Mouse (Mus musculus): Measurements from ENCODE around the gene Calm2. TPM values are rescaled to one million over a fixed set of nuclear protein-coding genes. Genes with fewer than 3 reads are reported as not detected.
A peak's percentile ranks its signal among the peaks of the same experiment; 100 is the strongest.

Calm2 gene
- total RNA-seq (2012; rRNA removed), result 208 and 253 TPM in 2 replicates
- 100 to 1,000 TPM; 126 to 321 TPM for polyA plus RNA-seq (2012; ENCODE audit: insufficient read depth in 1 of 2, insufficient read length in 2 of 2, low read depth in 1 of 2, low replicate concordance in 2 of 2, missing spikeins in 1 of 2)

DNA sequence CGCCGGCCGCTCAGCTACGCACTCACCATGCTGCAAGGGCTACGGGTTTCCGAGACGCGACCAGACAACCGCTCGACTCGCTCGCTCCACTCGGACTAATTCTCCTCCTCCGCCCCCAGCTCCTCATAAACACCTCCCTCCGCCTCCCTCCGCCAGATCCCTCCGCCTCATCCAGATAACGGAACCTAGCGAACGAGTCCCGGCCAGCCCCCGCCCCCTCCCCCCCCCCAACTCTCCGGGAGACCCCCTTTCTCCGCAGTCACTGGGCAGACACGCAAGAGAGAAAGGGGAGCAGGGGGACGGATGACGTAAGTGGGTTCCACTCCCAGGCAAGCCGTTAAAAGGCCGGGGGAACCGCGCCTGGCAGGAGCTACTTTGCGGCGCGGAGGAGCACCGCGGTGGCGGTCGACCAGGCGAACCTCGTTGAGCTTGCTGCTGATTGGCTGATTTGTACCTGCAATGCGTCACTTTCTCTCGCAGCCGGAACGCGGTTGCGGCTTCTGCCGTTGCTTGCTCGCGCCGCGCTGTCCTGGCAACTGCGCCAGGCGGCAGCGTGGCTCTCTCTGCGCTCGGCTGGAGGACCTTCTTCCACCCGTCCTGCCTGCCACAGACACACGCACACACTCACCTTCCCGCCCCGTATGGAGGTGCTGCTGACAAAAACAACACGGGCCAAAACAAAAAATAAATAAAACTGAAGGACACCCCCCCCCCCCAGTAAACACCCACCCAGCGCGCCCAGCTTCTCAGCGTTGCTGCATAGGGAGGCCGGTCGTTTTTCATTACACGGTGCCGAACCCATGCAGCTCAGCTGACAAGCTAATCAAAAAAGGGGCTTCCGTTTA lies at the start of gene Calm2:
TSS of gene Calm2 (minus strand) at position 169 of the 845 bp plus-strand sequence.
- Histone ChIP-seq H3K79me2 (ENCODE audit: control insufficient read depth, insufficient read depth, low read length, poor library complexity) (peaks cover 36% of the 10 kb centered on the region), H3K36me3 (ENCODE audit: control insufficient read depth in 1 of 2, insufficient read depth in 2 of 2, low read length in 2 of 2) (peaks cover 12 to 37% of the 10 kb centered on the region in 2 experiments), H3K4me1 (ENCODE audit: control insufficient read depth in 1 of 2, insufficient read depth in 2 of 2, low read length in 2 of 2) (peaks cover 15 to 31% of the 10 kb centered on the region in 2 experiments), H3K27ac (ENCODE audit: control insufficient read depth, low read depth, low read length) (peak within 1 kb of the TSS; percentile 85), H3K4me3 (ENCODE audit: control insufficient read depth in 1 of 2, insufficient read depth in 1 of 2, low read depth in 2 of 2, low read length in 2 of 2) (peak within 1 kb of the TSS; percentile 70 to 79), H3K9me3 (replicated peaks; ENCODE audit: insufficient read depth, low read length) (no peaks in the 10 kb centered on the region), H3K27me3 (ENCODE audit: control insufficient read depth in 1 of 2, insufficient read depth in 2 of 2, low read length in 2 of 2) (no peaks in the 10 kb centered on the region), H3K9ac (ENCODE audit: control insufficient read depth, low read depth, low read length, poor library complexity, severe bottlenecking) (peak within 1 kb of the TSS; percentile 97)
- peak; percentile 98 for DNase-seq (ENCODE audit: low read depth, low spot score)
- TF ChIP-seq USF1 (IDR thresholded peaks at IDR 0.05; ENCODE audit: low read depth, low read length) (0 out of 2 replicates have a peak, but pooled peaks have one; percentile 18), MYB (IDR thresholded peaks at IDR 0.05; ENCODE audit: low read depth, low read length) (peak; percentile 64), POLR2A (IDR thresholded peaks at IDR 0.05; ENCODE audit: control insufficient read depth in 1 of 2, insufficient read depth in 1 of 2, low read depth in 1 of 2, low read length in 2 of 2, poor library complexity in 1 of 2) (peak; percentile 95 to 99), NRF1 (IDR thresholded peaks at IDR 0.05; ENCODE audit: insufficient read depth, low read depth, low read length, poor library complexity, severe bottlenecking) (0 out of 2 replicates have a peak, but pooled peaks have one; percentile 14), SIN3A (IDR thresholded peaks at IDR 0.05; ENCODE audit: low read length) (peak; percentile 87), JUND (IDR thresholded peaks at IDR 0.05; ENCODE audit: low read depth, low read length) (no peak), UBTF (IDR thresholded peaks at IDR 0.05; ENCODE audit: borderline replicate concordance, insufficient read depth, low read depth, low read length) (no peak), BHLHE40 (IDR thresholded peaks at IDR 0.05; ENCODE audit: borderline replicate concordance, low read depth, low read length) (no peak), MYC (IDR thresholded peaks at IDR 0.05; ENCODE audit: low read depth, low read length) (no peak; the same call in 1 of the 2 replicates), ZKSCAN1 (IDR thresholded peaks at IDR 0.05; ENCODE audit: low read depth, low read length) (no peak), RCOR1 (IDR thresholded peaks at IDR 0.05; ENCODE audit: low read depth, low read length) (no peak), USF2 (IDR thresholded peaks at IDR 0.05; ENCODE audit: borderline replicate concordance in 1 of 2, insufficient read depth in 1 of 2, low read depth in 1 of 2, low read length in 2 of 2) (no peak), ELF1 (IDR thresholded peaks at IDR 0.05; ENCODE audit: low read depth, low read length) (peak; percentile 59), POLR2AphosphoS2 (IDR thresholded peaks at IDR 0.05; ENCODE audit: low read length) (peak; percentile 99), E2F4 (IDR thresholded peaks at IDR 0.05; ENCODE audit: borderline replicate concordance, low read depth, low read length) (no peak), GABPA (IDR thresholded peaks at IDR 0.05; ENCODE audit: low read depth, low read length) (no peak), RAD21 (IDR thresholded peaks at IDR 0.05; ENCODE audit: low read depth, low read length) (no peak), MAZ (IDR thresholded peaks at IDR 0.05; ENCODE audit: low read depth, low read length) (peak; percentile 92; the same call in 1 of the 2 replicates), TBP (IDR thresholded peaks at IDR 0.05; ENCODE audit: low read depth, low read length) (peak; percentile 97), SMC3 (IDR thresholded peaks at IDR 0.05; ENCODE audit: low read depth, low read length) (no peak), CHD1 (IDR thresholded peaks at IDR 0.05; ENCODE audit: low read depth, low read length) (no peak), POLR2AphosphoS5 (IDR thresholded peaks at IDR 0.05; ENCODE audit: borderline replicate concordance, low read depth, low read length) (peak; percentile 96), EP300 (IDR thresholded peaks at IDR 0.05; ENCODE audit: low read depth in 1 of 2, low read length in 2 of 2) (peak in 1 of 2 experiments; percentile 48; a peak in 1 of 4 replicates), ZMIZ1 (IDR thresholded peaks at IDR 0.05; ENCODE audit: low read depth, low read length) (peak; percentile 98), KAT2A (conservative IDR thresholded peaks at IDR 0.05; ENCODE audit: low read depth, low read length) (peak; percentile 84), ZNF384 (IDR thresholded peaks at IDR 0.05; ENCODE audit: low read depth, low read length) (0 out of 2 replicates have a peak, but pooled peaks have one; percentile 16), NELFE (IDR thresholded peaks at IDR 0.05; ENCODE audit: low read depth, low read length) (peak; percentile 93), GATA1 (IDR thresholded peaks at IDR 0.05; ENCODE audit: low read depth, low read length) (0 out of 2 replicates have a peak, but pooled peaks have one; percentile 37), TCF12 (IDR thresholded peaks at IDR 0.05; ENCODE audit: low read depth, low read length) (peak; percentile 80), ETS1 (IDR thresholded peaks at IDR 0.05; ENCODE audit: low read depth, low read length) (peak; percentile 68), HCFC1 (IDR thresholded peaks at IDR 0.05; ENCODE audit: low read depth, low read length) (peak; percentile 74), TAL1 (IDR thresholded peaks at IDR 0.05; ENCODE audit: low read length) (no peak), ZC3H11A (IDR thresholded peaks at IDR 0.05; ENCODE audit: low read depth, low read length) (no peak), MAX (IDR thresholded peaks at IDR 0.05; ENCODE audit: low read length) (peak; percentile 65), MXI1 (IDR thresholded peaks at IDR 0.05; ENCODE audit: low read depth, low read length) (peak; percentile 87)

Data from MEL (cell line).